Mouse (Mus musculus) small intestine, adult 2 months (tissue): ENCODE results near the gene Hoxd8.

Experiments
- CTCF ChIP-seq: fragments of 200-500 bp; IDR thresholded peaks from 2 replicates; pipeline ENCODE4 v1.5.1; 2012; ENCODE audit warnings: low read depth, mild to moderate bottlenecking, control low read depth, inconsistent platforms, low read length, moderate library complexity, mixed read lengths; ENCODE audit not compliant: insufficient replicate concordance, insufficient read length; ENCODE audit errors: extremely low read depth
- POLR2A ChIP-seq: fragments of 200-500 bp; IDR thresholded peaks from 2 replicates; pipeline ENCODE4 v1.6.1; 2012; ENCODE audit warnings: low read depth, mild to moderate bottlenecking, control low read depth, inconsistent platforms, low read length, moderate library complexity

GRCm38 (mm10) chr2:74668370-74669229, 35.8 kb upstream of the Hoxd8 start:
- TF ChIP-seq CTCF, result no peak
- TF ChIP-seq POLR2A, result 0 out of 2 replicates have a peak, but pooled peaks have one; percentile 6
